Mouse (Mus musculus) fat pad, adult 2 months (tissue): ENCODE measurements around the gene Olfr533.
"Not testable (repeated sequence)": the region's sequence is repeated elsewhere in the genome, so short reads cannot be mapped to it uniquely, and the experiment has no call there.

Experiments used
- DNase-seq: peaks from one replicate; pipeline ENCODE4 v3.0.0-alpha.2; 2011; ENCODE audit warnings: low read depth, low spot score; ENCODE audit errors: extremely low read depth

Gene Olfr533

GRCm38 (mm10) chr7:140463070-140463469, at the start of gene Olfr533:
Gene Olfr533 (plus strand): TSS chr7:140463370.
- not testable (repeated sequence) for DNase-seq

GRCm38 (mm10) chr7:140421539-140421938, 41.6 kb upstream of the Olfr533 start, which contains the start of gene Olfr532:
Gene Olfr532 (minus strand): TSS chr7:140421639.
- DNase-seq = no peak

GRCm38 (mm10) chr7:140443141-140443540, 20.0 kb upstream of the Olfr533 start:
- DNase-seq = no peak

- no peak for DNase-seq
These were observed 14.7 kb downstream of the Olfr533 start for GRCm38 (mm10) chr7:140477886-140478285.

- DNase-seq = no peak
These were observed 15.6 kb downstream of the Olfr533 start for GRCm38 (mm10) chr7:140478733-140479132.

GRCm38 (mm10) chr7:140483916-140484315, 20.7 kb downstream of the Olfr533 start, which contains the start of gene Olfr535:
Gene Olfr535 (plus strand): TSS chr7:140484216.
- no peak for DNase-seq

GRCm38 (mm10) chr7:140488981-140489380, 25.8 kb downstream of the Olfr533 start:
- DNase-seq = no peak

GRCm38 (mm10) chr7:140494231-140494630, 31.1 kb downstream of the Olfr533 start:
- no peak for DNase-seq

- DNase-seq = no peak
These were observed 31.5 kb downstream of the Olfr533 start for GRCm38 (mm10) chr7:140494702-140495101.

GRCm38 (mm10) chr7:140507346-140508021, 44.3 kb downstream of the Olfr533 start, which contains the start of gene Olfr536:
Gene Olfr536 (minus strand): TSS chr7:140507396.
- not testable (repeated sequence) for DNase-seq
